Mouse (Mus musculus) B cell, adult 2 months (primary cell): ENCODE results near the gene Fmn2.

Source experiments
- DNase-seq, 2 experiments: peaks; one replicate each; pipeline ENCODE4 v3.0.0; 2022

Gene Fmn2

GRCm38 (mm10) chr1:174557841-174558240 lies 56.2 kb downstream of the Fmn2 start:
- DNase-seq = no peak

- no peak for DNase-seq
Measured at GRCm38 (mm10) chr1:174558488-174558887, 56.9 kb downstream of the Fmn2 start.

GRCm38 (mm10) chr1:174564561-174564960 lies 62.9 kb downstream of the Fmn2 start:
- DNase-seq = no peak

GRCm38 (mm10) chr1:174568609-174569008 lies 67.0 kb downstream of the Fmn2 start:
- no peak for DNase-seq

- DNase-seq = no peak
Measured at GRCm38 (mm10) chr1:174592420-174592980, 90.9 kb downstream of the Fmn2 start.

- DNase-seq = peak; percentile 59 to 64
Measured at GRCm38 (mm10) chr1:174594989-174595388, 93.4 kb downstream of the Fmn2 start.

GRCm38 (mm10) chr1:174597495-174597894 lies 95.9 kb downstream of the Fmn2 start:
- DNase-seq = no peak

GRCm38 (mm10) chr1:174598226-174598625 lies 96.6 kb downstream of the Fmn2 start:
- DNase-seq = no peak

GRCm38 (mm10) chr1:174600041-174600440 lies 98.4 kb downstream of the Fmn2 start:
- DNase-seq = no peak

GRCm38 (mm10) chr1:174600620-174601019 lies 99.0 kb downstream of the Fmn2 start:
- no peak for DNase-seq

GRCm38 (mm10) chr1:174617368-174617767 lies 115.7 kb downstream of the Fmn2 start:
- DNase-seq = no peak

GRCm38 (mm10) chr1:174621512-174621911 lies 119.9 kb downstream of the Fmn2 start:
- DNase-seq = no peak

- DNase-seq = no peak
Measured at GRCm38 (mm10) chr1:174623054-174623453, 121.4 kb downstream of the Fmn2 start.

GRCm38 (mm10) chr1:174630074-174630473 lies 128.4 kb downstream of the Fmn2 start:
- no peak for DNase-seq

GRCm38 (mm10) chr1:174636291-174636690 lies 134.7 kb downstream of the Fmn2 start:
- DNase-seq = no peak

- no peak for DNase-seq
Measured at GRCm38 (mm10) chr1:174637564-174638085, 136.0 kb downstream of the Fmn2 start.

- no peak for DNase-seq
Measured at GRCm38 (mm10) chr1:174640901-174641300, 139.3 kb downstream of the Fmn2 start.

- DNase-seq = no peak
Measured at GRCm38 (mm10) chr1:174643431-174644010, 141.9 kb downstream of the Fmn2 start.

GRCm38 (mm10) chr1:174649421-174649826 lies 147.8 kb downstream of the Fmn2 start:
- DNase-seq = no peak

GRCm38 (mm10) chr1:174654565-174654964 lies 152.9 kb downstream of the Fmn2 start:
- DNase-seq = no peak

- no peak for DNase-seq
Measured at GRCm38 (mm10) chr1:174655354-174655753, 153.7 kb downstream of the Fmn2 start.

- DNase-seq = no peak
Measured at GRCm38 (mm10) chr1:174656554-174656953, 154.9 kb downstream of the Fmn2 start.

- no peak for DNase-seq
Measured at GRCm38 (mm10) chr1:174659459-174660223, 158.0 kb downstream of the Fmn2 start.

- DNase-seq = no peak
Measured at GRCm38 (mm10) chr1:174665116-174665515, 163.5 kb downstream of the Fmn2 start.
